Mouse (Mus musculus): Measurements from ENCODE around the gene Hoxd10.

DNA sequence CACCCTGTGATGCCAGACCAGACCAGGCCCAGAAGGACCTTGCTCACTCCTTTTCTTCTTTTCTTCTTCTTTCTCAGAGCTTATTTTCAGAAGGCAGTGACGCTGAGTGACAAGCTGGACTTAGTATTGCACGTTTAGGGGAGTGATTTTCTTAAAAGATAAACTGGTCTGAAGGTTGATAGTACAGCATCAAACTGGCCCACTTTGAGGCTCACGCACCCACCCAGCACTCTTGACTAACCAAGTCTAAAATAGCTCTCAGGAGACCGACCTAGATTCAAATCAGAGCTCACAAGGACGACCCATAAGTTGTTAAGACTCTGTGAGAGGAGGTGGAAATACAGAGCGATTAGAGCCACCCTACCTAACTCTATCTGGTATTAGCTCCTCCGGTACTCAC, 25.3 kb upstream of the Hoxd10 start:
- TF ChIP-seq CTCF (IDR thresholded peaks at IDR 0.05; ENCODE audit: borderline replicate concordance, insufficient read depth, low read depth, low read length) (no peak), POLR2A (IDR thresholded peaks at IDR 0.05; ENCODE audit: borderline replicate concordance, insufficient read depth, low read length) (no peak)

All from cerebellum, adult 2 months (tissue).